Mouse (Mus musculus) left cerebral cortex, postnatal 10 days (tissue): ENCODE results near the gene Usp45. TPM values are rescaled to one million over a fixed set of nuclear protein-coding genes. Genes with fewer than 3 reads are reported as not detected.

Experiments
- DNase-seq, 2 experiments: peaks; one replicate each; pipeline ENCODE4 v3.0.0; 2021 to 2022; ENCODE audit warnings: low spot score in 2 of 2, mixed read lengths in 1 of 2; ENCODE audit errors: extremely low spot score in 1 of 2
- intact Hi-C: fragments of 180-260 bp; cut with DNase I; formaldehyde crosslinking; loops from one replicate; pipeline ENCODE4 v1.15.1; 2025
- total RNA-seq, 2 experiments: library from RNA; stranded (reverse); gene quantifications; 2 replicates each; pipeline ENCODE4 v1.2.3; 2021

The Usp45 gene
- total RNA-seq, 2 experiments from 2014 or later = 25.0 to 31.2 TPM

GRCm38 (mm10) chr4:21786268-21786667 is 19.3 kb downstream of the Usp45 start:
- DNase-seq = no peak
- intact Hi-C loops = no loop called here

- intact Hi-C loops = no loop called here
- DNase-seq = no peak
Measured at GRCm38 (mm10) chr4:21788903-21789302, 21.9 kb downstream of the Usp45 start.

- DNase-seq = no peak
- intact Hi-C loops = no loop called here
Measured at GRCm38 (mm10) chr4:21789836-21790235, 22.9 kb downstream of the Usp45 start.

- intact Hi-C loops = no loop called here
- no peak for DNase-seq
Measured at GRCm38 (mm10) chr4:21793631-21794030, 26.7 kb downstream of the Usp45 start.

- intact Hi-C loops = no loop called here
- DNase-seq = no peak
Measured at GRCm38 (mm10) chr4:21801013-21801412, 34.1 kb downstream of the Usp45 start.

- no peak for DNase-seq
- intact Hi-C loops = no loop called here
Measured at GRCm38 (mm10) chr4:21801620-21802019, 34.7 kb downstream of the Usp45 start.

- intact Hi-C loops = no loop called here
- no peak for DNase-seq
Measured at GRCm38 (mm10) chr4:21807204-21807603, 40.2 kb downstream of the Usp45 start.

- DNase-seq = no peak
- intact Hi-C loops = loop anchor here (5.0 to 10.0 kb wide), 2 partner anchors 276 to 373 kb away; no protein-coding TSS in a partner anchor
Measured at GRCm38 (mm10) chr4:21810608-21811007, 43.7 kb downstream of the Usp45 start.

- intact Hi-C loops = loop anchor here (5.0 to 10.0 kb wide), 2 partner anchors 278 to 375 kb away; no protein-coding TSS in a partner anchor
Measured at GRCm38 (mm10) chr4:21812635-21813034, 45.7 kb downstream of the Usp45 start.

GRCm38 (mm10) chr4:21814029-21814428 is 47.1 kb downstream of the Usp45 start:
- intact Hi-C loops = loop anchor here (5.0 to 10.0 kb wide), 2 partner anchors 279 to 377 kb away; no protein-coding TSS in a partner anchor
- peak; percentile 39 to 48 for DNase-seq

More at GRCm38 (mm10) chr4:21812635-21813034, 45.7 kb downstream of the Usp45 start:
- DNase-seq = no peak

GRCm38 (mm10) chr4:21826616-21827015 is 59.7 kb downstream of the Usp45 start:
- intact Hi-C loops = no loop called here
- DNase-seq = no peak

GRCm38 (mm10) chr4:21832844-21833243 is 65.9 kb downstream of the Usp45 start:
- no peak for DNase-seq
- intact Hi-C loops = no loop called here

- DNase-seq = peak; percentile 94 to 97
- intact Hi-C loops = no loop called here
Measured at GRCm38 (mm10) chr4:21847481-21848286, 80.7 kb downstream of the Usp45 start, which contains the start of gene Pnisr. Pnisr (plus strand) TSS chr4:21847583.

- intact Hi-C loops = no loop called here
Measured at GRCm38 (mm10) chr4:21848287-21848630, 81.3 kb downstream of the Usp45 start.

GRCm38 (mm10) chr4:21857481-21857880 is 90.5 kb downstream of the Usp45 start:
- no peak for DNase-seq
- intact Hi-C loops = no loop called here

More at GRCm38 (mm10) chr4:21848287-21848630, 81.3 kb downstream of the Usp45 start:
- DNase-seq = peak; percentile 82 to 95

GRCm38 (mm10) chr4:21865226-21865625 is 98.3 kb downstream of the Usp45 start:
- no peak for DNase-seq
- intact Hi-C loops = no loop called here

- DNase-seq = no peak
- intact Hi-C loops = loop anchor here (5.0 to 10.0 kb wide), 2 partner anchors 54 to 116 kb away; partner anchors contain the start of gene Faxc
Measured at GRCm38 (mm10) chr4:21878776-21879175, 111.8 kb downstream of the Usp45 start.

- peak; percentile 82 to 86 for DNase-seq
- intact Hi-C loops = loop anchor here (5.0 to 10.0 kb wide), 3 partner anchors 53 to 115 kb away; partner anchors contain the start of gene Faxc
Measured at GRCm38 (mm10) chr4:21879565-21880220, 112.7 kb downstream of the Usp45 start, which contains the start of gene Coq3. Coq3 (plus strand) TSS chr4:21879673.

GRCm38 (mm10) chr4:21882806-21883205 is 115.8 kb downstream of the Usp45 start:
- no peak for DNase-seq
- intact Hi-C loops = loop anchor here (5.0 kb wide), 1 partner anchor 59 kb away; no protein-coding TSS in a partner anchor
